Mouse (Mus musculus): ENCODE measurements around the gene Larp4b. TPM values are rescaled to one million over a fixed set of nuclear protein-coding genes. Genes with fewer than 3 reads are reported as not detected.
"Not testable (repeated sequence)": the region's sequence is repeated elsewhere in the genome, so short reads cannot be mapped to it uniquely, and the experiment has no call there.

Gene Larp4b
- polyA plus RNA-seq (2016; fragmentation: Nextera tagmentation; extraction: Ambion mirVana) = 32.6 and 34.2 TPM in 2 replicates

DNA sequence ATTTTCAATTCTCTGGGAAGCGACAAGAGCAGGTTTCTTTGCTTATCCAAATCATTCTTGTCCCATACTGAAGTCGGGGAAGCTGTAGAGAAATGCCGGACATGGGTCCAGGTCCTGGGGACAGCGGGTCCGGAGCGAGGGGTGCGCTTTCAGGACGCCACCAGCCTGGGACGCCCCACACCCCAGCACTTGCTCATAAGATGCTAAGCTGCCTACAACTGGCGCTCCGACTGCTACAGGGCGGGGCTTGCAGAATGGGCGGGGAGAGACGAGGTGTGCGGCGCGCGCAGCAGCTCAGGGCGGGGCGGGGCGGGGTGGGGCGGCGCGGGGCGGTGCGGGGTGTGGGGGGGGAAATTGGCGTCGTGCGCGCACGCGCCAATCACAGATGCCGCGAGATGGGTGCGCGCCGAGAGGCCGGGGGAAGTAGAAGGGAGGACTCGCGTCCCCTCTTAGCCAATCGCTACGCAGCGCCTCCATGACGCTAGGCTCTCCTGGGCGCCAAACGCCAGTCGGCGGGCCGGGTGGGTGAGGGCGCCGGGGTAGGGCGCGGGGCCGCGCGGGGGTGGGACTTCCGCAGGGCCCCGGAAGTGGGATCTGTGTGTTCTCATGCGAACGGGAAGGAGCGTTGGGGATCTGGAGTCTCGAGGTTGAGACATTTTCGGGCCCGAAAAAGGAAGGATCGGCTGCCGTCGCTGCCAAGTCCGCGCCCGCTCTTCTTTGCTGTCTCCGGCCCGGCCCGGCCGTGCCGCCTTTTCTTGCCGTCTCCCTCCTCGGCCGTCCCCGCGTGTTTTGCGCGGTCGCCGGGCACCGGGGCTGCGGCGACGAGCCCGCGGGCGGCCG, at the start of gene Larp4b:
Gene Larp4b (plus strand): TSS at position 566 of the 840 bp plus-strand sequence.
- Histone ChIP-seq H3K4me3 (peak within 1 kb of the TSS; percentile 99), H3K27ac (peak within 1 kb of the TSS; percentile 93), H3K27me3 (ENCODE audit: poor library complexity, severe bottlenecking) (no peaks in the 10 kb centered on the region), H3K36me3 (replicated peaks) (0 out of 2 replicates have a peak, but pooled peaks cover 2% of the 10 kb centered on the region), H3K9me3 (no peaks in the 10 kb centered on the region), H3K4me1 (peaks cover 25% of the 10 kb centered on the region)
- WGBS = under 1% methylated on average over 92 of the region's 92 CpGs
- peak; percentile 97 for DNase-seq (ENCODE audit: extremely low spot score, low spot score)

DNA sequence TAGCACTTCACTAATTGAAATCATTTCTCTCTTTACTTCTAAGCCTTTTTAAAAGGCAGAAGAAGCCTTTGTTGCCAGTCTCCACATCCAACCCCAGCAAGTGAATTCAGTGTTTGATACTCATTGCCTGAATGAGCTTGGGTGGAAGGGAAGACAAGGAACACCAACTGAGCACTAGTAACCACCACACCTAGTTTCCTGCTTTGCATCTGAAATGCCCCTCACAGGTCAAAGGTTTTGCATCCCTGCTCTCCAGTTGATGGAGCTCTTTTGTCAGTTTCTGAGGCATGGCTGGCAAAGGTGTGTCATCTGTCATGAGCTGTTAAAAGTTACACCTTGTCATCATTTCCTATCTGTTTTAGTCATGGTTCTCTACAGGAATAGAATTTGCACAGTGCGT, 49.0 kb upstream of the Larp4b start:
- H3K9me3 ChIP-seq = no peaks in the 10 kb centered on the region; the same call in 1 of the 2 replicates
- no peaks in the 10 kb centered on the region for H3K27me3 ChIP-seq (ENCODE audit: poor library complexity, severe bottlenecking)
- no peak overlapping the region for H3K27ac ChIP-seq
- H3K4me3 ChIP-seq = no peak overlapping the region
- WGBS = 100% methylated on average over 1 of the region's 1 CpGs
- no peaks in the 10 kb centered on the region for H3K36me3 ChIP-seq (replicated peaks)
- no peaks in the 10 kb centered on the region for H3K4me1 ChIP-seq
- no peak for DNase-seq (ENCODE audit: extremely low spot score, low spot score)

DNA sequence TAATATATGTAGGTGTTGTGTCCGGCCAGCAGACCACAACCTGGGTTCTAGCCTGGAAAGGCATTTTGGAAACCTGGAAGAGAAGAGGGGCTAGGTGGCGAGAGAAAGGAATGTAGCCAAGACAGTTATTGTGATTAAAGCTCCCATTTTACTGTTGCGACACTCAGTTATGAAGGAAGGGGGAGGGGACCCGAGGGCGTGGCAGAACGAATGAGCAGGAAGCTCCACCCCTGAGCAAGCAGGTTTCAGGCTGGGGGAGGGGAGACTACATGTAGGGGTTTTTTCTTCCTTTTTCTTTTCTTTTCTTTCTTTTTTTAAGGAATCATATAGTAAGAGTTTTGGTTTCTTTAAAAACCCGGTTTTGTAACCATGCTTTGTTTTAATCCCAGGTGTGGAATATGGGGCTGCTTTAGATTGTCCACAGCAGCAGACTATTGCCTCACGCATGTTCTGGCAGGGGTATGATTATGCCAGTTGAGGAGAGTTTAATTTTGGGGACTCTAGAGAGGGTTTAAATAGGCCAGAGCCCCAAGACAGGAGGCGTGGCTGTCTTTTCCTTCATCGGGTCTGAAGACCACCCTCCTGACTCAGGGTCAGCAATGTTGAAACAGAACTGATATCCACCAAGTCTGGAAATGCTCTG, 41.5 kb upstream of the Larp4b start:
- H3K9me3 ChIP-seq; H3K27me3 ChIP-seq (ENCODE audit: poor library complexity, severe bottlenecking); H3K36me3 ChIP-seq (replicated peaks); H3K4me3 ChIP-seq; H3K27ac ChIP-seq; H3K4me1 ChIP-seq; DNase-seq (ENCODE audit: extremely low spot score, low spot score): not testable (repeated sequence)
- 74% methylated on average over 10 of the region's 10 CpGs for WGBS

DNA sequence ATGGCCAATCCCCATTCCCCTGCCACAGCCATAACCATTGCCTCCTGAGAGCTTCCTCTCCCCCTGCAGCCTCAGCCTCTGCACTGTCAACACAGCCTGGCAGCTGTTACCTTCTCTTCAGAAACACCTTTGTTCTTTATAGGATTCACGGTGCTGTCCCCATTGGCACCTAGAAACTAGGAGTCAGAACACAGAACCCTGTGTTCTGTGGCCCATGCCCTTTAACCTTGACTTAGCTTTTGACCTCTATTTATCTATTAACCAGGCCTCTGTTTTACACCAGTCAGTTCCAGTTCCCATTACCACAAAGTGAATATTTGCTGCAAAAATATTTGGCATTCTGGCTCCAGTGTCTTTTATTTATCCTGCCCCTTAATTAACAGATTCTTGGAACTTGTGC, 36.4 kb upstream of the Larp4b start:
- no peaks in the 10 kb centered on the region for H3K4me1 ChIP-seq
- H3K27ac ChIP-seq = no peak overlapping the region
- no peaks in the 10 kb centered on the region for H3K9me3 ChIP-seq
- H3K27me3 ChIP-seq (ENCODE audit: poor library complexity, severe bottlenecking) = no peaks in the 10 kb centered on the region
- H3K4me3 ChIP-seq = no peak overlapping the region
- no peaks in the 10 kb centered on the region for H3K36me3 ChIP-seq (replicated peaks)
- no peak for DNase-seq (ENCODE audit: extremely low spot score, low spot score)
- WGBS = 79% methylated on average over 1 of the region's 1 CpGs

DNA sequence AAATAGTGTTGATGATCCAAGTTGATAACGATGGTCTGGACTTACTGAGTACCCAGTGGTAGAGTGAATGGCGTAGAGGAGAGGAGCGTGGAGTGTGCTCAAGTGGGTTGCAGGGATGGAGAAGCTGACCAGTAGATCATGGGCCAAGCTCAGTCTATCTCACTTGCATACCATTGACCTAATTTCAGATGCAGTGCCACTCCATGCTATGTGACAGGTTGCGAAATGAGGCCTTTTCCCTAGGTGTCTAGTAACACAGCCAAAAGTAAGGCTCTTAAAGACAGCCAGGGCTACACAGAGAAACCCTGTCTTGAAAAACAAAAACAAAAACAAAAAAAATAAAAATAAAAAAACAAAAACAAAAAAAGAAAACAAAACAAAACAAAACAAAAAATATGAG, 35.0 kb upstream of the Larp4b start:
- no peaks in the 10 kb centered on the region for H3K4me1 ChIP-seq
- no peak for DNase-seq (ENCODE audit: extremely low spot score, low spot score)
- no peak overlapping the region for H3K4me3 ChIP-seq
- WGBS = 93% methylated on average over 4 of the region's 4 CpGs
- H3K27ac ChIP-seq = no peak overlapping the region
- no peaks in the 10 kb centered on the region for H3K27me3 ChIP-seq (ENCODE audit: poor library complexity, severe bottlenecking)
- H3K9me3 ChIP-seq = no peaks in the 10 kb centered on the region
- H3K36me3 ChIP-seq (replicated peaks) = no peaks in the 10 kb centered on the region

DNA sequence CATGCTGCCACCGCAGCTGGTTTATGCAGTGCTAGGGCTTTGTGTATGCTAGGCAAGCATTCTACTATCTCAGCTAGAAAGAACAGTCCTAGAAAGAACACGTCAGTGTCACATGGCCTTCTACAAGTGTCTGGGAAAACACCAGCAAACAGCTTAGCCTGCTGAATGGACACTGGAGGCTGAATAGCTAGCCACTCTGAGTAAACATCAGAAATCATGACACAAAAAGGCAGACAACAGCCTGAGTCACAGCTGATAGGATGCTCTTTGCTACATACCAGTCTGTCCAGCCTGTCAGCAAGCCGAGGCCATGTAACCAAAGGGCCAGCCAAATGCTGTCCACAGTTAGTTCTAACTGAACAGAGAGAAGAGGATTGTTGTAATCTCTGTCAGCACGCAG, 32.3 kb upstream of the Larp4b start:
- Histone ChIP-seq H3K27me3 (ENCODE audit: poor library complexity, severe bottlenecking) (no peaks in the 10 kb centered on the region), H3K36me3 (replicated peaks) (no peaks in the 10 kb centered on the region), H3K4me1 (peaks cover 6% of the 10 kb centered on the region; the same call in 1 of the 2 replicates), H3K4me3 (no peak overlapping the region), H3K9me3 (no peaks in the 10 kb centered on the region), H3K27ac (no peak overlapping the region)
- no peak for DNase-seq (ENCODE audit: extremely low spot score, low spot score)
- 79% methylated on average over 4 of the region's 4 CpGs for WGBS

DNA sequence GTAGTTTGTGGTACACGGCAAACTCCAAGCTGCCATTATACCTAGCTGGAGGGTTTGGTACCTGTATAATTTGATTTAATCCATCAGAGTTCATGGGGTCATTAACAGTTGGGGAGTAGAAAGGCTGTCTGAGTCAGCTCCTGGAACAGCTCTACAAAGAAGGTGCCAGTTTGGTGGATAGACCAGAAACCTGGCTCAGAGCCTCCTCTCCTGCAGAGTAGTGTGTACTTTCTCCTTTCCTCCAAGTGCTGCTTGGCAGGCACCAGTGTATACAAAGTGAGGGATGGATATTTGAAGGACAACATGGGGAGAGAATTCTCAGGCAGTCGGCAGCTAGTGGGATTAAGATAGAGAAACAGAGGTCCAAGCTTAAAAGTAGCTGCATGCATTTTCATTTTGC, 29.5 kb upstream of the Larp4b start:
- WGBS = 85% methylated on average over 2 of the region's 2 CpGs
- H3K4me1 ChIP-seq = peaks cover 6% of the 10 kb centered on the region; the same call in 1 of the 2 replicates
- H3K9me3 ChIP-seq = no peaks in the 10 kb centered on the region
- H3K27me3 ChIP-seq (ENCODE audit: poor library complexity, severe bottlenecking) = no peaks in the 10 kb centered on the region
- DNase-seq (ENCODE audit: extremely low spot score, low spot score) = no peak
- no peaks in the 10 kb centered on the region for H3K36me3 ChIP-seq (replicated peaks)
- H3K27ac ChIP-seq = no peak overlapping the region
- H3K4me3 ChIP-seq = no peak overlapping the region

DNA sequence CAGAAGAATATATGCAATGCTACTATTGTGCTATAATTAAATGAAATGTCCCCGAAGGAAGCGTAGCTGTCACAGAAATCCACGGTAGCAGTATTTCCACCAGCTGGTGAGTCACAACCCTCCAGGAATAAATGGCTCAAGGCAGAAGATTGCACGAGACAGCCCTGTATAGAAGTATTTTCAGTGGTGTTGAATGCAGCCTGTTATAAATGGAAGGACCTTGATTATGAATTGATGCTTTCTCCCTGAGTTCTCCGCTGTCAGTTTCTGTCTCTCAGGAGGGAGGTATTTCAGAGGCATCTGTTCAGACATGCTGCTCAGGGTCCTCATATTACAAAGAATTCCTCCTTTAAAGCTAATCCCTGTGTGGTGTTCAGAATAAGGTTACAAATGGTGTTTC, 27.6 kb upstream of the Larp4b start:
- no peak for DNase-seq (ENCODE audit: extremely low spot score, low spot score)
- no peaks in the 10 kb centered on the region for H3K9me3 ChIP-seq
- WGBS = 78% methylated on average over 5 of the region's 5 CpGs
- no peaks in the 10 kb centered on the region for H3K36me3 ChIP-seq (replicated peaks)
- H3K4me1 ChIP-seq = peaks cover 6% of the 10 kb centered on the region; the same call in 1 of the 2 replicates
- no peaks in the 10 kb centered on the region for H3K27me3 ChIP-seq (ENCODE audit: poor library complexity, severe bottlenecking)
- H3K4me3 ChIP-seq = no peak overlapping the region
- no peak overlapping the region for H3K27ac ChIP-seq

DNA sequence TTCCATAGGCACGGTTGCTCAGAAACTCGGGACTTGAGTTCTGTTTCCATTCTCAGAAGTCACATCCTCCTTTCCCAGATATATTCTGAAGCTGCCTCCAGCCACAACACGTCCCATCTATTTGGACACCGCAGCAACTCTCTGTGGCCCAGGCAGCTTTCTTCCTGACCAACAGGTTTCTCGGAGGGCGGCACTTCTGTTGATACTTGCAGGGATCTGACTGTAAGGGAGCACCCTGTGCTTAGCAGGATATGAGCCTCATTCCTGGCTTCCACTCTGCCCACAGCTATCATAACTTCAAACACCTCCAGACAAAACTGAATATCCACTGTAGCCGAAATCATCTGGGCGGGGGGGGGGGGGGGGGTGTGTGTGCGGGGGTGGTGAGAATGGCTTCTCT, 22.7 kb upstream of the Larp4b start:
- H3K36me3 ChIP-seq (replicated peaks) = no peaks in the 10 kb centered on the region
- H3K27ac ChIP-seq = no peak overlapping the region
- no peak overlapping the region for H3K4me3 ChIP-seq
- H3K4me1 ChIP-seq = peaks cover 5% of the 10 kb centered on the region; the same call in 1 of the 2 replicates
- no peak for DNase-seq (ENCODE audit: extremely low spot score, low spot score)
- no peaks in the 10 kb centered on the region for H3K9me3 ChIP-seq
- WGBS = 86% methylated on average over 9 of the region's 9 CpGs
- no peaks in the 10 kb centered on the region for H3K27me3 ChIP-seq (ENCODE audit: poor library complexity, severe bottlenecking)

DNA sequence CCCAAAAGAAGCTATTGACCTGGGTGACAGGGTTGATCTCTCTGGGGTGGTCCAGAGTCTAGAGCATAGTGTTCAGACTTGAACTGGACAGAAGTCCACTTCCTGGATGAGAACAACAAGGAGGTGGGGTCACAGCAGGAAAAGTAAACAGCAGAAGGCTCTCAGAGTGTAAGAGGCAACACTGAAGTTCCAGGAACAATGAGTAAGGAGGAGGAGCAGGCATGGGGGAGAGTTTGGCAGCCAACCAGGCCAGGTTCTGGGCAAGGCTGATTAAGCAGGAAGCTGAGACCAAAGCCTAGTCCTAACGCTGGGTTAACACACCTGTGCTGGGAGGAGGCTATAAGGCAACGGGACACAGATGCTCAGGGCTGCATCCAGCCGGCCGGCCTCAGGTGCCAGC, 19.9 kb upstream of the Larp4b start:
- no peak overlapping the region for H3K4me3 ChIP-seq
- H3K9me3 ChIP-seq = no peaks in the 10 kb centered on the region
- H3K27me3 ChIP-seq (ENCODE audit: poor library complexity, severe bottlenecking) = no peaks in the 10 kb centered on the region
- no peak for DNase-seq (ENCODE audit: extremely low spot score, low spot score)
- no peaks in the 10 kb centered on the region for H3K4me1 ChIP-seq
- no peak overlapping the region for H3K27ac ChIP-seq
- 77% methylated on average over 4 of the region's 4 CpGs for WGBS
- no peaks in the 10 kb centered on the region for H3K36me3 ChIP-seq (replicated peaks)

DNA sequence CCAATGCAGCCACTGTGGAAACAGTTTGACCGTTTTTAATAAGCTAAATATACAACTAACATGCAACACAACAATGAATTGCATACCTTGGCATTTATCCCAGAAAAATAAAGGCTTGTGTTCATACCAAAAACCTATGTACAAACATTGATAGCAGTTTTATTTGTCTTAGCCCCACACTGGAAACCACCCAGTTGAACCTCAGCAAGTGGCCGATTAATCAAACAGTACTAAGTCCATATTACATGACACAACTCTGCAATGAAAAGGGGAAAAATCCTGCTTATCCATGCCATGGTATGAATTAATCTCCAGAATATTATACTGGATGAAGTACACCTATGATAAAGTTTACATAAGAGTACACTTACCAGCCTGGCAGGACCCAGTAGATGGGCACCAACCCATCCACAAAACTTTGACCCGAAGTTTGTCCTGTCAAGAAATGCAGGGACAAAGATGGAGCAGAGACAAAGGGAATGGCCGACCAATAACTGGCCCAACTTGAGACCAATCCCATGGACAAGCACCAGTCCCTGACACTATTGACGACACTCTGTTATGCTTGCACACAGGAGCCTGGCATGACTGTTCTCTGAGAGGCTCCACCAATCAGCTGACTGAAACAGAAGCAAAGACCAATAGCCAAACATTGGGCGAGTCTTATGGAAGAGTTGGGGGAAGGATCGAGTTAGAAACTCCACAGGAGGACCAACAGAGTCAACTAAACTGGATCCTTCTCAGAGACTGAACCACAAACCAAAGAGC, 17.7 kb upstream of the Larp4b start:
- no peak for DNase-seq (ENCODE audit: extremely low spot score, low spot score)
- H3K4me1 ChIP-seq = no peaks in the 10 kb centered on the region
- H3K4me3 ChIP-seq = no peak overlapping the region
- 87% methylated on average over 7 of the region's 7 CpGs for WGBS
- no peaks in the 10 kb centered on the region for H3K36me3 ChIP-seq (replicated peaks)
- H3K27me3 ChIP-seq (ENCODE audit: poor library complexity, severe bottlenecking) = no peaks in the 10 kb centered on the region
- H3K27ac ChIP-seq = no peak overlapping the region
- no peaks in the 10 kb centered on the region for H3K9me3 ChIP-seq

DNA sequence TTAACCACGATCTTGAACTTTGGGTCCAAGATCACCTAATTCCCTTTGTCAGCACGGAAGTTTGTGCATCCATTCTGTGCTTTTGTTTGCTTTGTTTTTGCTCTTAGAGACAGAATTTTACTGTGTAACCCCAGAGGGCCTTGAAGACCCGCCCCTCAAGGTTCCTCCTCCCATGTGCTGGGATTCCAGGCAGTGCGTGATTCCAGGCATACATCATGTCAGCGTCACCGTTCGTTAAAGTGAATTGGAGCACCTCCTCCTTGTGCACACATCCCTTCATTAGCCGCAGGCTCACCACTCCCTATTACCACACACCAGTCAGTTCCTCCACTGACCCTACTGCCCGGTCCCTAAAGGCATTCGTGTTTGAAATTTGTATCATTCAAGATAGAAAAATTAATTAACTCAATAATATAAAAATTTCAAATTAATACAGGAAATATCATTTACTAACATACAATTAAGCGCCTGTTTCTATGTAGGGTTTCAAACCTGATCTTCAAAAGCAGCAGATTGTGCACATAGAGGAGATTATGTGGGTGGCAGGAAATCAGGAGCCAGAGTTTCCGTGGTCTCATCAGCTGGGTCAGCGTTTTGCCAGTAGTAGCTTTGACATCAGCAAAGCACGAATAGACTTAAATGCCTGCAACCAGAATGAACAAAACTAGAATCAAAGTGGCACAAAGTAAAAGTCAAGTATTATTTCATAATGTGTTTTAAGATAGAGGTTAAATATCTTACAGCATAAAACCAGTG, 11.4 kb upstream of the Larp4b start:
- Histone ChIP-seq H3K27me3 (ENCODE audit: poor library complexity, severe bottlenecking) (no peaks in the 10 kb centered on the region), H3K4me3 (no peak overlapping the region), H3K4me1 (no peaks in the 10 kb centered on the region), H3K27ac (no peak overlapping the region), H3K36me3 (replicated peaks) (no peaks in the 10 kb centered on the region), H3K9me3 (no peaks in the 10 kb centered on the region)
- no peak for DNase-seq (ENCODE audit: extremely low spot score, low spot score)
- 84% methylated on average over 14 of the region's 14 CpGs for WGBS
